Mouse (Mus musculus) limb, embryonic 11.5 days (tissue): ENCODE measurements around the gene Cmip. TPM values are rescaled to one million over a fixed set of nuclear protein-coding genes. Genes with fewer than 3 reads are reported as not detected.

Experiments used
- ATAC-seq: fragments of 200-750 bp; cut with Nextera tagmentation; 2 replicates; pipeline ENCODE4 v1.8.0; 2017; ENCODE audit warnings: low read depth; ENCODE audit not compliant: insufficient number of reproducible peaks, low FRiP score, low TSS enrichment
- DNase-seq: peaks from one replicate; pipeline ENCODE4 v3.0.0-alpha.2; 2015; ENCODE audit warnings: low spot score
- H3K27ac ChIP-seq: fragments of 300-500 bp; sonication (generic); replicated peaks from 2 replicates; pipeline ENCODE4 v1.5.1; 2014; ENCODE audit warnings: low read depth, mild to moderate bottlenecking, low read length
- H3K27me3 ChIP-seq: fragments of 300-500 bp; sonication (generic); 2 replicates; pipeline ENCODE4 v1.6.1; 2014; ENCODE audit warnings: mild to moderate bottlenecking, low read length, mixed read lengths; ENCODE audit not compliant: control insufficient read depth, insufficient read depth
- H3K36me3 ChIP-seq: fragments of 300-500 bp; sonication (generic); 2 replicates; pipeline ENCODE4 v1.6.1; 2014; ENCODE audit warnings: mild to moderate bottlenecking, low read length, moderate library complexity, mixed read lengths; ENCODE audit not compliant: control insufficient read depth, insufficient read depth
- H3K4me1 ChIP-seq: fragments of 300-500 bp; sonication (generic); 2 replicates; pipeline ENCODE4 v1.6.1; 2014; ENCODE audit warnings: low read length, mixed read lengths; ENCODE audit not compliant: control insufficient read depth, insufficient read depth
- H3K4me2 ChIP-seq: fragments of 300-500 bp; sonication (generic); 2 replicates; pipeline ENCODE4 v1.6.1; 2014; ENCODE audit warnings: low read depth, mild to moderate bottlenecking, moderate library complexity; ENCODE audit not compliant: severe bottlenecking
- H3K4me3 ChIP-seq: fragments of 300-500 bp; sonication (generic); 2 replicates; pipeline ENCODE4 v1.5.1; 2014; ENCODE audit warnings: low read depth, low read length
- H3K9ac ChIP-seq: fragments of 300-500 bp; sonication (generic); 2 replicates; pipeline ENCODE4 v1.6.1; 2014; ENCODE audit warnings: mild to moderate bottlenecking, low read length
- H3K9me3 ChIP-seq: fragments of 300-500 bp; sonication (generic); 2 replicates; pipeline ENCODE4 v1.6.1; 2016; ENCODE audit warnings: low read length; ENCODE audit not compliant: control insufficient read depth
- WGBS: fragments of 180-500 bp; shearing (Covaris S2); extraction: QIAGEN DNeasy Blood & Tissue Kit; methylation state at CpG from one replicate; pipeline ENCODE4 v1.1.7; 2014; 5-methylcytosine and 5-hydroxymethylcytosine counted together
- polyA plus RNA-seq: library from polyadenylated mRNA; unstranded; fragments of >200 nt; fragmentation: Nextera tagmentation; extraction: Ambion mirVana; gene quantifications from 2 replicates; pipeline ENCODE4 v1.2.1, GENCODE M21; 2014

Cmip gene
- polyA plus RNA-seq, 1 experiment from 2014 or later = 14.3 TPM

DNA sequence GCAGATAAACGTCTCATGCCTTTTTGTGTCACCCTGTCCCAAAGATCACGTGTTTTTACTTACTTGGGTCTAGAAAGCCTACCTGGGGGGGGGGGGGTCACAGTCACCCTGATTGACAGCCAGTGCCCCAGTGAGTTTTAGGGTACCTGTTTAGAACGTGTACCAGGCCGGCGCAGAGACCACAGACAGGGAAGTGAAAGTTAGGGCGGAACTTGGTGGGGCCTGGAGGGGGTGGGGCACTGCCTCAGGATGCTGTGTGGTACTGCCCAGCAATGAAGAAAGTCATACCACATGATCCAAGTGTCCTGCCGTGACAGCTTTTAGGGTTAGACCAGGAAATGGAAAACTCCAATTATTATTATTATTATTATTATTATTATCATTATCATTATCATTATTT lies 219.0 kb downstream of the Cmip start:
- H3K9ac ChIP-seq = no peak overlapping the region
- no peaks in the 10 kb centered on the region for H3K9me3 ChIP-seq
- H3K27me3 ChIP-seq = no peaks in the 10 kb centered on the region
- H3K4me1 ChIP-seq = no peaks in the 10 kb centered on the region
- H3K4me2 ChIP-seq = no peak overlapping the region
- 81% methylated on average over 7 of the region's 7 CpGs for WGBS
- no peak for DNase-seq
- H3K36me3 ChIP-seq = no peaks in the 10 kb centered on the region
- ATAC-seq = no peak
- no peak overlapping the region for H3K4me3 ChIP-seq
- no peak overlapping the region for H3K27ac ChIP-seq

GRCm38 (mm10) chr8:117478082-117478481 lies 221.2 kb downstream of the Cmip start:
- Histone ChIP-seq H3K4me2 (no peak overlapping the region), H3K27ac (no peak overlapping the region), H3K9ac (no peak overlapping the region), H3K27me3 (no peaks in the 10 kb centered on the region), H3K9me3 (no peaks in the 10 kb centered on the region), H3K4me1 (no peaks in the 10 kb centered on the region), H3K36me3 (no peaks in the 10 kb centered on the region), H3K4me3 (no peak overlapping the region)
- DNase-seq (no peak), ATAC-seq (no peak)

DNA sequence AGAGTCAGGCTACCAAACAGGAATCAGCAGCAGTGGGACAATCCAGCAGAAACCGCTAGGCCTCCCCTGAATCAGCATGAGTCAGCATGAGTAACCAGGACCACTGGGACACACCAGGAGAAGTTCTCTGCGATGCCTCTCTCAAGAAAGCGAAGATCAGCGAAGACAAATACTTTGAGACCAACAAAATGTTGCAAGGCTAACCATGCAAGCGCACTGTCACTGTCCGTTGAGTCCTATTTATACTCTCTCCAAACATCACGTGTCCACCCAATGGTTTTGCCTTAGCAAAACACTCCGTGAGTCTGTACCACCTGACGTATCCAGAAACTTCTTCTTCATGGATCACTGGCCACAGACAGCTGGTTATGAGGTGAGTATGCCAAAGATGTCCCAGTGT lies 223.1 kb downstream of the Cmip start:
- no peak for ATAC-seq
- no peak overlapping the region for H3K9ac ChIP-seq
- no peak for DNase-seq
- 96% methylated on average over 9 of the region's 9 CpGs for WGBS
- no peak overlapping the region for H3K27ac ChIP-seq
- no peaks in the 10 kb centered on the region for H3K9me3 ChIP-seq
- H3K4me3 ChIP-seq = no peak overlapping the region
- no peaks in the 10 kb centered on the region for H3K36me3 ChIP-seq
- H3K4me1 ChIP-seq = no peaks in the 10 kb centered on the region
- H3K4me2 ChIP-seq = no peak overlapping the region
- no peaks in the 10 kb centered on the region for H3K27me3 ChIP-seq

DNA sequence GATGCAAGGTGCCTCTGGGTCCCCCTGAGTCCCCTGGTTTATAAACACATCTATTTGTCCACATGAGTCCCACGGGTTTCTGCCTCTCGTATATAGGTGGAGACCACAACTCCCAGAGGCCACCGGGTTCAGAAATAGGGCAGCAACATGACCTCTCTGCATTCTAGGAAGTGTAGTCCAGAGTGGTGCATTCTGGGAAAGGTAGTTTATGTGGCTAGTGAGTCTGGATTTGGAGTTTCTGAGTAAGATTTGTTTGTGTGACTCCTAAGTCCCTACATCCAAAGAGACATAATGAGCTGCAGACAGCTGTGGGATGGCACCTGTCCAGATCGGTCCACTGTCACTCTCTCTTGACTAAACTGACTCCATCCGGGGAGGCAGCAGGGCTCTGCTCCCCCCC lies 223.7 kb downstream of the Cmip start:
- Histone ChIP-seq H3K9ac (no peak overlapping the region), H3K27ac (no peak overlapping the region), H3K9me3 (no peaks in the 10 kb centered on the region), H3K4me3 (no peak overlapping the region), H3K36me3 (no peaks in the 10 kb centered on the region), H3K4me1 (no peaks in the 10 kb centered on the region), H3K27me3 (no peaks in the 10 kb centered on the region), H3K4me2 (no peak overlapping the region)
- DNase-seq (no peak), ATAC-seq (no peak)
- 75% methylated on average over 5 of the region's 5 CpGs for WGBS

GRCm38 (mm10) chr8:117481830-117482229 lies 225.0 kb downstream of the Cmip start:
- DNase-seq = no peak
- 71% methylated on average over 5 of the region's 5 CpGs for WGBS
- no peaks in the 10 kb centered on the region for H3K4me1 ChIP-seq
- H3K27ac ChIP-seq = no peak overlapping the region
- no peak for ATAC-seq
- no peak overlapping the region for H3K4me2 ChIP-seq
- no peaks in the 10 kb centered on the region for H3K36me3 ChIP-seq
- H3K9ac ChIP-seq = no peak overlapping the region
- H3K9me3 ChIP-seq = no peaks in the 10 kb centered on the region
- no peaks in the 10 kb centered on the region for H3K27me3 ChIP-seq
- no peak overlapping the region for H3K4me3 ChIP-seq

GRCm38 (mm10) chr8:117484731-117485130 lies 227.9 kb downstream of the Cmip start:
- Histone ChIP-seq H3K27ac (no peak overlapping the region), H3K4me2 (no peak overlapping the region), H3K36me3 (no peaks in the 10 kb centered on the region), H3K9ac (no peak overlapping the region), H3K27me3 (no peaks in the 10 kb centered on the region), H3K4me1 (no peaks in the 10 kb centered on the region), H3K9me3 (no peaks in the 10 kb centered on the region), H3K4me3 (no peak overlapping the region)
- WGBS = 87% methylated on average over 8 of the region's 8 CpGs
- ATAC-seq (no peak), DNase-seq (no peak)

DNA sequence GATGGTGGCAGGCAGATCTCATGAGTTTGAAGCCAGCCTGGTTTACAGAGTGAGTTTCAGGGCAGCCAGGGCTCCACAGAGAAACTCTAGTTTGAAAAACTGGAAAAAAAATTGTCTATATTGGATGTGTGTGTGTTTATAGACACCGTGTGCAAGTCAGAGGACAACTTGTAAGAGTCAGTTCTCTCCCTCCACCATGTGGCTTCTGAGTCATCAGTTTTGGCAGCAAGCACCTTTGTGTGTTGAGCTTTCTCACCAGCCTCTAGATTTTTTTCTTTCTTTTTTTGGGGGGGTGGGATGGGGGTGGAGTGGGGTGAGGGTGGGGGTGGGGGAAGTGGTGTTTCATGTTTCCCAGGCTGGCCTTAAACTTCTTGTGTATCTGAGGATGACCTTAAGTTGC lies 228.5 kb downstream of the Cmip start:
- 93% methylated on average over 1 of the region's 1 CpGs for WGBS
- H3K4me3 ChIP-seq = no peak overlapping the region
- ATAC-seq (no peak), DNase-seq (no peak)
- no peaks in the 10 kb centered on the region for H3K36me3 ChIP-seq
- no peak overlapping the region for H3K4me2 ChIP-seq
- H3K9ac ChIP-seq = no peak overlapping the region
- no peaks in the 10 kb centered on the region for H3K9me3 ChIP-seq
- H3K27ac ChIP-seq = no peak overlapping the region
- no peaks in the 10 kb centered on the region for H3K4me1 ChIP-seq
- H3K27me3 ChIP-seq = no peaks in the 10 kb centered on the region

- Histone ChIP-seq H3K36me3 (no peaks in the 10 kb centered on the region), H3K9ac (no peak overlapping the region)
- WGBS = 86% methylated on average over 10 of the region's 10 CpGs
These were observed 231.6 kb downstream of the Cmip start for GRCm38 (mm10) chr8:117488246-117489005.

DNA sequence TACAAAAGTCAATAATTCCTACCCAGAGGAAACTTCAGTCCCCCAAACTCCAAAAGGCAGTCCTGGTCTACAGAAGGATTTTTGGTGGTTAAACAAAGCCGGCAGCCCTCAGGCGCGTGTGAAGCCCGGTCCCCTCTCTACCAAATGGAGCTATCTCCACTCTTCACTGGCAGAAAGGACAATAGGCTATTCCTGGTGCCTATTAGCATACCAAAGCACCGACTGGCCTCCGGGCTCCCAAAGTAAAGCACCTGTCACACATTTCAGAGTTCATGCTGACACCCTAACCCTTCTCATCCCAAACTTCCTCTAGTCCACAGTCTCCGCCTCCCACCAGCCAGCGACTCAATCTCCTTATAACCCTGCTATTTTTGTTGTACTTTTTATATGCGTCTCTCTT lies 236.7 kb downstream of the Cmip start:
- WGBS = 15% methylated on average over 9 of the region's 9 CpGs
- no peak for DNase-seq
- Histone ChIP-seq H3K36me3 (no peaks in the 10 kb centered on the region), H3K4me1 (peaks cover 2% of the 10 kb centered on the region; the same call in 1 of the 2 replicates), H3K9ac (no peak overlapping the region), H3K27me3 (0 out of 2 replicates have a peak, but pooled peaks cover 9% of the 10 kb centered on the region), H3K9me3 (no peaks in the 10 kb centered on the region), H3K27ac (no peak overlapping the region), H3K4me2 (no peak overlapping the region), H3K4me3 (no peak overlapping the region)
- ATAC-seq = no peak

More at GRCm38 (mm10) chr8:117488246-117489005, 231.6 kb downstream of the Cmip start:
- no peaks in the 10 kb centered on the region for H3K9me3 ChIP-seq
- ATAC-seq = no peak
- H3K27ac ChIP-seq = no peak overlapping the region
- DNase-seq = no peak
- H3K4me1 ChIP-seq = no peaks in the 10 kb centered on the region
- H3K27me3 ChIP-seq = 0 out of 2 replicates have a peak, but pooled peaks cover 3% of the 10 kb centered on the region
- H3K4me2 ChIP-seq = no peak overlapping the region
- H3K4me3 ChIP-seq = no peak overlapping the region
